Mouse (Mus musculus) spleen, adult 2 months (tissue): ENCODE measurements around the gene Gramd4.

Experiments
- CTCF ChIP-seq: fragments of 200-500 bp; IDR thresholded peaks from 2 replicates; pipeline ENCODE4 v1.5.1; 2011; ENCODE audit warnings: mild to moderate bottlenecking, inconsistent platforms; ENCODE audit not compliant: insufficient read depth, insufficient read length, insufficient replicate concordance; ENCODE audit errors: extremely low read depth
- POLR2A ChIP-seq: fragments of 200-500 bp; IDR thresholded peaks from 2 replicates; pipeline ENCODE4 v1.6.1; 2011; ENCODE audit warnings: low read depth, low read length, inconsistent platforms

- no peak for TF ChIP-seq CTCF
- no peak for TF ChIP-seq POLR2A
Observed at GRCm38 (mm10) chr15:86057908-86058307, 413 bp downstream of the Gramd4 start.
